Mouse (Mus musculus): ENCODE results near the gene Sdk1.

The Sdk1 gene

GRCm38 (mm10) chr5:141645671-141646070 is 404.4 kb downstream of the Sdk1 start:
- DNase-seq, result no peak

- no peak for DNase-seq
These were observed 405.3 kb downstream of the Sdk1 start for GRCm38 (mm10) chr5:141646621-141647020.

GRCm38 (mm10) chr5:141649831-141650375 is 408.6 kb downstream of the Sdk1 start:
- DNase-seq, result no peak

- DNase-seq, result no peak
These were observed 410.5 kb downstream of the Sdk1 start for GRCm38 (mm10) chr5:141651690-141652377.

- no peak for DNase-seq
These were observed 435.1 kb downstream of the Sdk1 start for GRCm38 (mm10) chr5:141676371-141676770.

GRCm38 (mm10) chr5:141677034-141677433 is 435.7 kb downstream of the Sdk1 start:
- DNase-seq, result no peak

GRCm38 (mm10) chr5:141677841-141678240 is 436.6 kb downstream of the Sdk1 start:
- no peak for DNase-seq

GRCm38 (mm10) chr5:141686876-141687420 is 445.7 kb downstream of the Sdk1 start:
- no peak for DNase-seq

GRCm38 (mm10) chr5:141689442-141690105 is 448.3 kb downstream of the Sdk1 start:
- no peak for DNase-seq

- DNase-seq, result no peak
These were observed 450.2 kb downstream of the Sdk1 start for GRCm38 (mm10) chr5:141691482-141691975.

- no peak for DNase-seq
These were observed 452.4 kb downstream of the Sdk1 start for GRCm38 (mm10) chr5:141693716-141694115.

GRCm38 (mm10) chr5:141694901-141695300 is 453.6 kb downstream of the Sdk1 start:
- DNase-seq, result no peak

- DNase-seq, result no peak
These were observed 457.1 kb downstream of the Sdk1 start for GRCm38 (mm10) chr5:141698406-141698805.

- DNase-seq, result no peak
These were observed 479.5 kb downstream of the Sdk1 start for GRCm38 (mm10) chr5:141720751-141721150.

- DNase-seq, result no peak
These were observed 486.7 kb downstream of the Sdk1 start for GRCm38 (mm10) chr5:141727968-141728367.

GRCm38 (mm10) chr5:141730006-141730405 is 488.7 kb downstream of the Sdk1 start:
- DNase-seq, result no peak

GRCm38 (mm10) chr5:141738725-141739124 is 497.4 kb downstream of the Sdk1 start:
- DNase-seq, result peak in 1 of 2 experiments; percentile 7

- DNase-seq, result no peak
These were observed 507.5 kb downstream of the Sdk1 start for GRCm38 (mm10) chr5:141748793-141749192.

- DNase-seq, result no peak
These were observed 513.0 kb downstream of the Sdk1 start for GRCm38 (mm10) chr5:141754278-141754677.

GRCm38 (mm10) chr5:141758885-141759284 is 517.6 kb downstream of the Sdk1 start:
- DNase-seq, result no peak

- DNase-seq, result no peak
These were observed 522.8 kb downstream of the Sdk1 start for GRCm38 (mm10) chr5:141764111-141764510.

GRCm38 (mm10) chr5:141768761-141769515 is 527.6 kb downstream of the Sdk1 start:
- DNase-seq, result no peak

GRCm38 (mm10) chr5:141771516-141771915 is 530.2 kb downstream of the Sdk1 start:
- no peak for DNase-seq

Measured in thymus, postnatal 36 days (tissue).